Mouse (Mus musculus) urinary bladder, adult 2 months (tissue): Measurements from ENCODE around the gene Hnrnpab. TPM values are rescaled to one million over a fixed set of nuclear protein-coding genes. Genes with fewer than 3 reads are reported as not detected.

ENCODE experiments used
- DNase-seq: peaks from one replicate; pipeline ENCODE4 v3.0.0; 2022; ENCODE audit warnings: low spot score
- polyA plus RNA-seq: library from polyadenylated mRNA; depleted of rRNA; stranded (reverse); fragments of >200 nt; gene quantifications from 2 replicates; pipeline ENCODE4 v1.2.3, GENCODE M21; 2012

The Hnrnpab gene
- polyA plus RNA-seq, 1 experiment, result 198 TPM

DNA sequence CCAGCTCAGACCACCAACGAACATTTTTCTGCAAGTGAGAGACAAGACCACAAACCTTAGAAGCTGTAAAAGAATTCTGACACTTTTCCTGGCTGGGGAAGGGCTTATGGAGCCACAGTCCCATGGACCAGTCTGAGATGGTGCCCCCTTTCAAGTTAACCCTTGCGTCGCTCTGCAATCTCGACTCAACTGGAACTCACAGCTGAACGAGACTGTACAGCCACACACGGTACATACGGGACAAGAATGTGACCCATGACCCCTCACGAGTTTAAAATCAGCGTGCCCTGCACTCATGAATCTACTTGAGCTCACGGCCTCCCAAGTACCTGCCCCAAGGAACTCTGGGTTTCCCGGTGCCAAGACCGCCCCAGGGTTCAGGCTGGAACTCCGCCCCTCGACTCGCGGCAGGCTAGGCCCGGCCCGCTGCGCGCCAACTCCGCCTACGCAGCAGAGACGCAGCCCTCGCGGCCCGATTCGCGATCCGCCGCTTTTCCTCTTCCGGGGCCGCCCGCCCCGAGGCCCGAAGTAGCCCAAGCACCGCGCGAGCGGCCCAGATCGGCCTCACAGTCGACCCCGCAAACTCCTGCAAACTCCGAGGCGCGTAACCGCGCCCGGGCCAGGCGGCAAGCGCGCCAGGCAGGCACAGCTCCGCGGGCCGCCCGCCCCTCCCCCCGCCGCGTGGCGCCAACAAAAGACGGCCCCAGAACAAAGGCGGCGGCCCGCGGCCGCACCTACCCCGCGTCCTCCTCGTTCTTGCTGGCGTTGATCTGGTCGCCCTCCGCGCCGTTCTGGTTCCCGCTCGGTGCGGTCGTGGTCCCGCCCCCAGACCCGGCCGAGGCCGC is 823 bp downstream of the Hnrnpab start:
- peak; percentile 89 for DNase-seq

DNA sequence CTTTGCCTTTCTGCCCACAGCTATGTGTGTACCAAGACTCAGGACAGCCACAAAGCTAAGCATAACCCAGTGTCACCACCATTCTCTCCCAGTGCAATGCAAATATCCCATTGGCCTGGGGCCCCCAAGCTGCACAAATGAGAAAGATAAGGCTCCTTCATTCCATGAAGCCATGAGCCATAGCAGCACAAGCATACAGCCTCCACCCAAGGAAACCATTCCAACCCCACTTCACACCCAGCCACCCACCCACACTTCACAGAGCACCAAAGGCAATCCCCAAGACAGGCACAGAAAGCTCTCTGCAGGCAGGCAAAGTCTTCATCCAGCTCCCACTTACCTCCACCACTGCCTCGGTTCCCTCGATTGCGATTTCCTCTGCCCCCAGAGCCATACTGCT is 4.4 kb downstream of the Hnrnpab start:
- no peak for DNase-seq

DNA sequence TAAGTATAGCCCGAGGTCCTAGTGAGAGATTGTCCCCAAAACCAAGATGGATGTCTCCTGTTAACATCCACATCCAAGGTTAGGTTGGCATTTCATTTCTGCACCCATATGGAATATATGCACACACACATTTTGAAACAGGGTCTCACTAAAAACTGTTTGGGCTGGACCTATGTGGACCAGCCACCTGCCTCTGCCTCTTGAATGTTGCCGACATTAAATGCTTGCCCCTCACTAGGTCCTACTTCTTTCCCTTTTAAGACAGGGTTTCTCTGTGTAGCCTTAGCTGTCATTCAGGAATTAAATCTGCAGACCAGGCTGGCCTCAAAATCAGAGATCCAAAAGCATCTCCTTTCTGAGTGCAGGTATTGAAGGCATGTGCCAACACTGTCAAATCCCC is 9.1 kb downstream of the Hnrnpab start:
- DNase-seq, result no peak

DNA sequence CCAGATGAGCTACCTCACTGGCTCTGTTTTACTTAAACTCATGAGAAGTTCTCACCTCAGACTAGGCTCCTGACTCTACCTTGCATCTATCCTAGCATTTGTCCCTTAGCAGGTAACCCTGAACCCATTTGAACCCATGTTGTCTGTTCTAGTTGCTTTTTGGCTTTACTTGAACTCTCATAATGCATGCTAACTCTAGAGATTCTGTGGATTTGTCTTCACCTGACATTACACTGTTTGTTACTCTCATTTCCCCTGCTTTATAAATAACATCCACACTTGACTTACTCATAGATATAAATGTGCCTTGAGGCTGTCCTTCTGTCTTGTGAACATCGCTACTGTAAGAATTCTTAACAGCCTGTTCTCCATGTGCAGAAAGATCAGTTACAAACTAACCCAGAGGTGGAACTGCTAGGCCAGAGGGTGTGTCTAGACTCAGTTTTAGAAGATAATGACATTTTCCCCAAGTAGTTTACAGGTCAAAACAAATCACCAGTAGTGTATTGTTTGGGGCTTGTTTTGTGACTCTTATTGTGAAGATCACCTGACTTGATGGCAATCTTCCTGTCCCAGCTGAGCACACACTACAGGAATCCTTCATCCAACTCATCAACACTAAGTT is 11.1 kb downstream of the Hnrnpab start:
- DNase-seq, result no peak

DNA sequence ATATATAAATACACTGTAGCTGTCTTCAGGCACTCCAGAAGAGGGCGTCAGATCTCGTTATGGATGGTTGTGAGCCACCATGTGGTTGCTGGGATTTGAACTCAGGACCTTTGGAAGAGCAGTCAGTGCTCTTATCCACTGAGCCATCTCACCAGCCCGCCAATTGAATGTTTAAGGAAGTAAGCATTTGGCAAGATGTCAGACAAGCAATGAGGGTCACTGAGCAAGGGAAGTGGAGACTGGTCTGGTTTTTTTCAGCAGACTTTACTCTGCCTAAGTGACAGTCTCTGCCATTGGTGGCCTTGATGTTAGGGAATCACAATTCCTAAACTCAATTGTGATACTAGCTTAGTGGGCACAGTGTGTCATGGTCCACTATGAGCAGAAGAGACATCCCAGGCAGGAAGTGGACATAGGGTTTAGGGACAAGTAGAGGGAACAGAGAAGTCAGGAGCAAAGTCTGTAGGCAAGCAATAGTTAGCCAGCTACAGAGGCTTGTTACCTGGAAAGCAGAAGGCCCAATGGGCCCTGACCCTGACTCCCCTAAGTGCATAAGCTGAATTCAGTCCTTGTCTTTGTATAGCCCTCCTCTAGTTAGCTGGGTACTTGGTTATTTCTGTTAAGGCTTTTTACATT is 11.8 kb downstream of the Hnrnpab start:
- no peak for DNase-seq

DNA sequence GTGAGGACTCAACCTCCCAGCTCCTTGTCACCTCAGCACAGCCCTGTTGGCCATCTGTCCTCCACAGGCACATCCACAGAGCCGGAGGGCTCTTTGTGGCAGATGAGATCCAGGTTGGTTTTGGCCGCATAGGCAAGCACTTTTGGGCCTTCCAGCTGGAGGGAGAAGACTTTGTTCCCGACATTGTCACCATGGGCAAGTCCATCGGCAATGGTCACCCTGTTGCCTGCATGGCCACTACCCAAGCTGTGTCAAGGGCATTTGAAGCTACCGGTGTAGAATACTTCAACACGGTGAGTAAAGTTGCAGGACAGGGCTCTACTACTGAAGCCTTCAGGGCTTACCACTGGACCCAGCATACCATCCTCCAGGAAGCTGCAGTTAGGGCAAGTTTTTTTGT is 12.8 kb downstream of the Hnrnpab start:
- DNase-seq, result no peak

DNA sequence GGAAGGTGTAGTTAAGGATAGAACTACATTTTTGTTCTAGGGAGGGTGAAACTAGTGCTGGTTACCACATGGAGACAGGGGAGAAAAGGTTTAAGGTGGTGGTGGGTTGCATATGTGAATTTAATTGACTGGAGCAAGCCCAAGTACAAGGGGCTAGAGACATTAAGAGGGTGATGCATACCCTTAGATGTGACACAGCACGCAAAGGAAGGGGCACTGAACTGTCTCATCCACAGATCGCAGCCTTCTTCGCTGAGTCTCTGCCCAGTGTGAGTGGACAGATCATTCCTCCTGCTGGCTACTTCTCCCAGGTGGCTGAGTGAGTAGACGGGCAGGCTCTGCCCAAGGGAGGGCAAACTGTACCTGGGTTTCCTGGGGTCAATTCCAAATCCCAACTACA is 13.3 kb downstream of the Hnrnpab start:
- DNase-seq, result no peak

DNA sequence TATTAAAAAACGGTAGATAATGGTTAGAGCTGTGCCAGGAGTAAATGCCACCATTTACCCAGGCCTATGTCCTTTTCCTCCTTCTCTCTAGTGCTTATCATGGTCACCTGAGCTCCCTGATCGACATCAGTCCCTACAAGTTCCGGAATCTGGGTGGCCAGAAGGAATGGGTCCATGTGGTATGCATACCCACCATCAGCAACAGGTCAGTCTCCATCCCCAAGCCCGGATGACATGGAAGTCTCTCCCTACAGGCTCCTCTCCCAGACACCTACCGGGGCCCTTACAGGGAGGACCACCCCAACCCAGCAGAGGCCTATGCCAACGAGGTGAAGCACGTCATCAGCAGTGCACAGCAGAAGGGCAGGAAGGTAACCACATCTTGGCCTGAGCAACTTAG is 14.7 kb downstream of the Hnrnpab start:
- DNase-seq, result no peak

DNA sequence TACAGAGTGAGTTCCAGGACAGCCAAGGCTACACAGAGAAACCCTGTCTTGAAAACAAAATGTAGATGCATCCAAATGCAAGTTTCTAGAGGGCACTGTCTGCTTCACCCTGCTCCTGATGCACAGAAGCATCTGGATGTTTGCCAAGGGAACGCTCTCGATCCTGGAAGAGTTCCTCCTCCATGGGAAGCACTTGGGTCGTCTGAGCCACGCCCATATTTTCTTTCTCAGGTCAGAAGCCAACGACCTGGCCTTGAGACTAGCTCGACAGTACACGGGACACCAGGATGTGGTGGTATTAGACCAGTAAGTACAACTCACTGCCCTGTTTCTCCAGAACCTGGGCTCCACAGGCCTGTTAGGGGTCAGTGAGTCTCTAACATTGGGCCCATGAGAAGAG is 15.5 kb downstream of the Hnrnpab start:
- no peak for DNase-seq

DNA sequence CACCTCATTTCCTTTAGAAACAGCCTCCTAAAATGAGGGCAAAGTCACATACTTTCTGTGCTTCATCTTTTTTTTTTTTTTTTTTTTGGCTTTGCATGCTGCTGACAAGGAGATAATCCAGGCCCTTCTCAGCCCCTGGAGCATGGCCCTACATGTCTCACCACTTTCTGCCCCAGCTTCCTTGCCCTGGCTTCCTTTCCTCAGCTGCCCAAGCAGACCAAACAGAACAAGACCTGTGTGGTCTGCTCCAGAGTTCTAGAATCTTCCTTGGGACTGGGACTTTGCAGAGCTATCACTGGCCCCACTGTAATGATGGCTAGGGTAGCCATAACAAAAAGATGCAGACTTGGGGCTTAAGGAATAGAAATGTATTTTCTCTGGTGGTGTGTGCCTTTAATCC is 16.6 kb downstream of the Hnrnpab start:
- no peak for DNase-seq

DNA sequence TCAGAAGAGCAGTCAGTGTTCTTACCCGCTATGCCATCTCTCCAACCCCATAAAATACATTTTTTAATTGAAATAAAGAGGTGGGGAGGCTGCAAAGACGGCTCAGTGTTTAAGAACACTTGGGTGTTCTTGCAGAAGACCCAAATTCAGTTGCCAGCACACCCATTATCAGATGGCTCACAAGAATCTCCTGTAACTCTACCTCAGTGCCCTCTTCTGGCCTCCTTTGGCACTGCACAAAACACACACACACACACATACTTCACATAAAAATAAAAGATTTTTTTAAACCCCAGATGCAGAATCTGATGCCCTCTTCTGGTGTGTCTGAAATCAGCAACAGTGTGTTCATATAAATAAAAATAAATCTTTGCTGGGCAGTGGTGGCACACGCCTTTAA is 17.8 kb downstream of the Hnrnpab start:
- no peak for DNase-seq

DNA sequence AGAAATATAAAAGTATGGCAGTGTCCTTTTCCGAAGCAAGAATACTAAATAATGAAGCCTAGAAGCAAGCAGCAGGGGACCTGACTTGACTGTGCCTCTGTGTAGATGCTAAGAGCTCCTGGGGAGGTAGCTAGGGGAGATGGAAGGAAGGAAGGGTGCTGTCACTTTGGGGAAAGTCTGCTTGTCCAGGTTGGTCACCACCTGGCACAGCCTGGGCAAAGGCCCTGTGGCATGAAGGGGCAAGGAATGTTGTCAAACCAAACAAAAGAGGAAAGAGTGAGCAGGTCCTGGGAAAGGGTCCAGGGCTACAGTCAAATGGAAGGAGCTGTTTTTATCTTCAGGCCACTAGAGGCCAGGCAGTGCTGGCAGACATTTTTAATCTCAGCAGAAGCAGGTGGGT is 19.6 kb downstream of the Hnrnpab start:
- no peak for DNase-seq

DNA sequence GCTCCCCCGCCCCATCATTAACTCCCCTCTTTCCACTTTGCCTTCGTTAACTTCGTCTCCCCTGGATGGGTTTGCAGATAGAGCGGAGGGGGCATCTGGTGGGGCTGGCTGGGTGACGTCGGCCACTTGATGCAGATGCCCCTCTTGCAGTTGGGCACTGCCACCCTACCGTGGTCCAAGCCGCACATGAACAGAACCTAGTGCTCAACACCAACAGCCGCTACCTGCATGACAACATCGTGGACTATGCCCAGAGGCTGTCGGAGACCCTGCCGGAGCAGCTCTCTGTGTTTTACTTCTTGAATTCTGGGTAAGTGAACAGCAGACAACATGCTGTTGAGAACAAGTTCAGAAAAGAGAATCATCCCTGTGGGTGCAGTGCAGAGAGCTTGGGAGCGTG is 20.2 kb downstream of the Hnrnpab start:
- DNase-seq, result no peak

DNA sequence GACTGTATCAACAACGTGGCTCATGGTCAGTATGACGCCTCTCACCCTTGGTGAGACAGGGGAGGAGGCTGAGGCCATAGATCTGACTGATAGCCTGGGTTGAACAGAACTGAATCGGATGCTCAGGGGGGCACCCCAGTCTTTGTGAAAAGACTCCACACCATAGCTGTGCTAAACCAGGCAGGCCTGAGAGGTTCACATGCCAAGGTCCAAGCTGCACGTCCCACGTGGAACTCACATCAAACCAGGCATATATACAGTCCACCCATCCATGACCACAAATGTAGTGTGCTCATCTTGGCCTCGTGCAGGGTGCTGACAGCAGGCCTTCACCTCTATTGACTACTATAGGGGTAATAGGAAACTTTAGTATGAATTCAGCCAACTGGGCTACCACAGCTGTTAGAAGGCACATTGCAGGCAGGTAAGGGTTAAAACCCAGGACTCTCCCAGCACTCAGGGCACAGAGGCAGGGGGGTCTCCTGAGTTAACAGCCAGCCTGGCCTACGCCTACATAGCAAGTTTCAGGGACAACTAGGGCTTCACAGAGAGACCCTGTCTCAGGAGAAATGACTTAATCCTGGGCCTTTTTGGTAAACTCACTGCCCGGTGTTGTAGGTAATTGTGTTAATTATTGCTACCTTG is 20.9 kb downstream of the Hnrnpab start:
- no peak for DNase-seq

DNA sequence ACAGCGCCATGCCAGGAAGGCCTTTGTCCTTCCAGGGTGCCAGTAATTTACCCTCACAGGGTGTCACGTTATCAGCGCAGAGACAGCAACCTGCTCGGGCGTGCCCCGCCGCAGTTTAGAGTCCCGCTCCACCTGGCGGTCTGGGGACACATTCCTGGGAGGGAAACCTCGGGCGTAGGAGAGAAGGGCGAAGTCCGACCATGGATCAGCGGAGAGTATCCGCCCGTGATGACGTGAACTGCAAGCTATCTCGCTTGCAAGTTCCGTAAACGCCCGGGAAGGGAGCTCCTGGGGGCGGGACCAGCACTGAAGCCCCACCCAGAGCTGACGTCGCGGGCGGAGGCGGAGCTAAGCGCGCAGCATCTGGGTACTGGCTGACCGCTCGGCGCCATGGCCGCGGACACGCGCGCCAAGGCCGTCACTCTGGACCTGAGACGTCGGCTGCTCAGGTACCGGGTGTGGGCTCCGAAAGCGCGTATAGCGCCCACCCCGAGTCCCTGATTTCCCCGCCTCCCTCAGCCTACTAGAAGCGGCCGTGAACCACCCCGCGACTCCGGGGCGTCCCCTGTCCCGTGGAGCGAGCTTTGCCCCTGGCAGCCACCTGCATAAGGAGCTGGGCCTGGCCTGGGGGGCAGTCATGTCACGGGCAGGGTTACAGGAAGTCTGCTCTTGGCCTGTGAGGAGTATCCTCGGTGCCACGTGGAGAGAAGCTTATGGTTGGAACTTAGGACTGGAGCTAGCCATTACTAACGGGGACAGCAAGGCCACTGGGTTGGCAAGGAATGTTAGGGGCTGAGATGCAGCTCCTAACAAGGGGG is 22.0 kb downstream of the Hnrnpab start, which contains the start of gene Phykpl:
Gene Phykpl (plus strand): TSS at position 327 of the 818 bp plus-strand sequence.
- DNase-seq, result peak; percentile 94

DNA sequence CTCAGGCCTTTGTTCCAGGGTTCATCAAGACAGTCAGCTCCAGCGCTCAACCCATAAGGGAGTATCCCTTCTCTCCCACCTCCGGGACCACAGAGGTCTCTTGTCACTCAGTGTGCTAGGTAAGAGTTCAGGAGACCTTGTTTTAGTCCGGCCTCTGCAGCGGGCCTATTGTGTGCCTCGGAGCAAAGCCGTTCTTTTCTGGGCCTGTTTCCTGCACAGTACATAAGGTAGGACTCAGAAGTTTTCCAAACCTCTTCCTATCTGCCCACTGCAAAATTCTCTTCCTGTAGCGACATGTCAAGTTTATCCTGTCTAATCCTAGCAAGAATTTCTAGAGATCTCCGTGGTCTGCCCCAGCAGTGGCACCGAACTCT is 22.6 kb downstream of the Hnrnpab start:
- DNase-seq, result no peak

DNA sequence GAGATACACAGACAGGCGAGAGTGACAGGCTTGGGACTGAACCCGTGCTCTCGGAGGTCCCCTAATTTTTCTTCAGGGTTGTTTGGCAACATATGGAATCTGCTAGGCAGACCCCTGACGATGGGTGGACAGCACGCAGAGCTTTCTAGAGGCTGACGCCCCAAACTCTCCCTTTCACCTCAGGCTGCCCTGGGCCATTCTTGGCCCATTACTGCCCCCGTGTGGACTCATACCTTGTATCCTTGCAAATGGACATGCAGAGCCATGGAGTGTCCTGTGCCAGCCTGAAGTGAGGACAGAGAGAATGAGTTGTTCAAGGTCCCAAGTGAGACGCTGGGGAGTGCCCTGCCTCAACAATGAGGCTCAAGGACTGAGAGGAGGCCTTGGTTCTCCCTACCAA is 23.9 kb downstream of the Hnrnpab start:
- DNase-seq, result no peak

DNA sequence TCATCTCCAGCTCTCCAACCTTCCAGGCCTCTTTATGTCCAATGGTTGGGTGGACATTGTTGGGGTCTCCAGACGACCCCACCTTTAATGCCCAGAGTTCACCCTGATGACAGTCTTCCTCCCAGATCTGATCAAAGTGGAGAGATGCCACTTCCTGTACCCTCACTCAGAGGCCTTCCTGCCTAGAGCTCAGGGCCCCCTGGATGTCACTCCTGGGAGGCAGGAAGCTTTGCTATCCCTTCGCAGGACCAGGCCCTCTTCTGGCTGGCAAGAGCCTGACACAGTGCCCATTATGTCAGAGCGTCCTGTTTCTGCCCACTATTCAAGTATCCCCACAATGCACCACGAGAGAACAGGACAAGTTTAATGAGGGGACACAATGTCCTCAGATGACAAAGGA is 27.6 kb downstream of the Hnrnpab start:
- no peak for DNase-seq

DNA sequence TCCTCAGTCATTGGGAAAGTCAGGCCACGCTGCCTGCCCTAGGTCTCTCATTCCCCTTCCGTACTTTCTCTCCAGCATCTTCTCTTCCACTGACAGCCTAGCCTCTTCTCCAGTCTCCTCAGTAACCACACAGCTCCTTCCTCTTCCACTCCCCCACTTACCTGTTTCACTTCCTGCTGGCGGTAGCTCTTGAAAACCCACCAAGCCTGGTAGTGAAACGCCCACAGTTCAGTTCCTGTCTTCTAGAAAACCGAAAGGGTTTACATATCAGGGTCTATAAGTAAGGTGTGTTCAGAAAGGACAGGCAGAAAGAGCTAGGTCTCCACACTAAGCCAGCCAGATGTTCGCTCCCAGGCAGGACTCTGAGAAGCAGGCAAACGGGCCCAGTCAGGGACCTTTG is 29.1 kb downstream of the Hnrnpab start:
- DNase-seq, result no peak

DNA sequence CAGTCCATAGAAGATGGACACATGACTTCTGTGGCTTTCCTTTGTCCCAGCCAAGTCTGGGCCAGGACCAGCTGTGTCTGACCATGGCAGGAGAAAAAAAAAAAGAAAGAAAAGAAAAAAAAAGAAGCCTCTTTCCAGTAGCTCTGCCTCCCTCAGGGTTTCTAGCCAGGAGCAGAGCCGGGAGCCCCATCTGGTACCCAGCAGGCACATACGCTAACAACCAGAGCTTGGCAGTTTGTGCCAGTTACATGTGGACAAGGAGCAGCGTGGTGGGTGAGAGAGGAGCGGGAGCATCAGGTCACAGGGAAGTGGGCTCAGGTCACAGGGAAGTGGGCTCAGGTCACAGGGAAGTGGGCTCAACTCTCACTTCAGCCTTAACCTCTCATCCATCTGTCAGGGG is 30.2 kb downstream of the Hnrnpab start:
- no peak for DNase-seq

DNA sequence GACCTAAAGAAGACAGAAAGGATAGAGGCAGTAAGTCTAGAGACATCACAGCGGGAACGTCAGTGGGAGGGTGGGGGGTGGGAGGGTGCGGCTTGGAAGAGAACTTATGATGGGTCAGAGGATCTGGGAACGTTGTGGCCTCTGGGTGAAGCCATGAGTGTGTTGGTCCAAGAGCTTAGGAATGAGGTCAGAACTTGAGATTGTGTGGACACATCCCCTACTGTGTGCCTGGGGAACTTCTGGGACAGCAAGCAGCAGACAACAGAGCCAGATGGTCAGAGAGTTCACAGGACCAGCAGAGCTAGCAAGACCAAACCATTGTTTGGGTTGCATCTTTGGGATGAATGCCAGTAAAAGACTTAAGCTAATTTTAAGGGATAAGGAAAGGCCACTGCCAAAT is 37.8 kb downstream of the Hnrnpab start:
- no peak for DNase-seq

DNA sequence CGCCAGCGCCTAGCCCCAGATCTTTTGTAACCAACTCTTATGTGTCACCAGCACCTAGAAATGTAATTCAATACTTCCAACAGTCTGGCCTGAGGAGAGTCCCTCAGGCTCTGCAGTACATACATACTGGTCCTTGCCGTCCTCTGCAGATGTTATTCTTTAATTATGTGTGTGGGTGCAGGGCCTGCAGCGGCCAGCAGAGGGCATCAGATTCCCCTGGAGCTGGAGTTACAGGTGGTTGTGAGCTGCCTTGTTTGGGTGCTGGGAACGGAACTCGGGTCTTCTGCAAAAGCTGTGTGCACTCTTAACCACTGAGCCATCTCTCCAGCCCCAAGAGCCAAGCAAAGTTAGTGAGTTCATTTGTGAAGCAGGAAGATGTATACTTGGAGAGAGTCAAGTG is 40.7 kb downstream of the Hnrnpab start:
- no peak for DNase-seq
